Mouse (Mus musculus) heart, embryonic 13.5 days (tissue): ENCODE results near the gene Zfp111. TPM values are rescaled to one million over a fixed set of nuclear protein-coding genes. Genes with fewer than 3 reads are reported as not detected.

ENCODE experiments used
- ATAC-seq: fragments of 200-750 bp; cut with Nextera tagmentation; 2 replicates; pipeline ENCODE4 v1.8.0; 2017; ENCODE audit warnings: moderate TSS enrichment; ENCODE audit not compliant: insufficient number of reproducible peaks, low FRiP score, low TSS enrichment; ENCODE audit errors: extremely low read depth
- H3K27ac ChIP-seq: fragments of 300-500 bp; sonication (generic); replicated peaks from 2 replicates; pipeline ENCODE4 v1.5.1; 2015; ENCODE audit warnings: moderate library complexity, mild to moderate bottlenecking, inconsistent platforms
- H3K27me3 ChIP-seq: fragments of 300-500 bp; sonication (generic); replicated peaks from 2 replicates; pipeline ENCODE4 v1.6.1; 2015; ENCODE audit warnings: mild to moderate bottlenecking, inconsistent platforms
- H3K36me3 ChIP-seq: fragments of 300-500 bp; sonication (generic); 2 replicates; pipeline ENCODE4 v1.6.1; 2015; ENCODE audit warnings: mild to moderate bottlenecking, inconsistent platforms
- H3K4me1 ChIP-seq: fragments of 300-500 bp; sonication (generic); 2 replicates; pipeline ENCODE4 v1.6.1; 2015; ENCODE audit warnings: inconsistent platforms
- H3K4me2 ChIP-seq: fragments of 300-500 bp; sonication (generic); 2 replicates; pipeline ENCODE4 v1.6.1; 2015; ENCODE audit warnings: inconsistent platforms, mild to moderate bottlenecking, moderate library complexity
- H3K4me3 ChIP-seq: fragments of 300-500 bp; sonication (generic); 2 replicates; pipeline ENCODE4 v1.5.1; 2015; ENCODE audit warnings: moderate library complexity, mild to moderate bottlenecking, inconsistent platforms
- H3K9ac ChIP-seq: fragments of 300-500 bp; sonication (generic); 2 replicates; pipeline ENCODE4 v1.6.1; 2015; ENCODE audit warnings: inconsistent platforms, mild to moderate bottlenecking, moderate library complexity
- H3K9me3 ChIP-seq: fragments of 300-500 bp; sonication (generic); 2 replicates; pipeline ENCODE4 v1.6.1; 2016; ENCODE audit warnings: inconsistent platforms
- WGBS: fragments of 180-500 bp; shearing (Covaris S2); methylation state at CpG from one replicate; pipeline ENCODE4 v1.1.7; 2015; ENCODE audit warnings: mixed read lengths; 5-methylcytosine and 5-hydroxymethylcytosine counted together
- polyA plus RNA-seq: library from polyadenylated mRNA; unstranded; fragments of >200 nt; fragmentation: Nextera tagmentation; extraction: Ambion mirVana; gene quantifications from 2 replicates; pipeline ENCODE4 v1.2.1, GENCODE M21; 2015

Gene Zfp111
- polyA plus RNA-seq, 1 experiment from 2014 or later: 6.8 TPM

GRCm38 (mm10) chr7:24196961-24197360 lies 14.3 kb downstream of the Zfp111 start:
- Histone ChIP-seq H3K36me3 (peaks cover 86% of the 10 kb centered on the region), H3K9ac (no peak overlapping the region), H3K4me1 (no peaks in the 10 kb centered on the region), H3K9me3 (peaks cover 21% of the 10 kb centered on the region), H3K4me2 (no peak overlapping the region), H3K27me3 (no peaks in the 10 kb centered on the region), H3K27ac (no peak overlapping the region), H3K4me3 (no peak overlapping the region)
- ATAC-seq: no peak
- WGBS: 85% methylated on average over 4 of the region's 4 CpGs

GRCm38 (mm10) chr7:24193157-24193556 lies 18.1 kb downstream of the Zfp111 start:
- Histone ChIP-seq H3K27me3 (no peaks in the 10 kb centered on the region), H3K4me3 (no peak overlapping the region), H3K27ac (no peak overlapping the region), H3K9me3 (peaks cover 6% of the 10 kb centered on the region), H3K4me2 (no peak overlapping the region), H3K9ac (no peak overlapping the region), H3K36me3 (peaks cover 48% of the 10 kb centered on the region), H3K4me1 (no peaks in the 10 kb centered on the region)
- ATAC-seq: no peak
- 76% methylated on average over 3 of the region's 3 CpGs for WGBS

DNA sequence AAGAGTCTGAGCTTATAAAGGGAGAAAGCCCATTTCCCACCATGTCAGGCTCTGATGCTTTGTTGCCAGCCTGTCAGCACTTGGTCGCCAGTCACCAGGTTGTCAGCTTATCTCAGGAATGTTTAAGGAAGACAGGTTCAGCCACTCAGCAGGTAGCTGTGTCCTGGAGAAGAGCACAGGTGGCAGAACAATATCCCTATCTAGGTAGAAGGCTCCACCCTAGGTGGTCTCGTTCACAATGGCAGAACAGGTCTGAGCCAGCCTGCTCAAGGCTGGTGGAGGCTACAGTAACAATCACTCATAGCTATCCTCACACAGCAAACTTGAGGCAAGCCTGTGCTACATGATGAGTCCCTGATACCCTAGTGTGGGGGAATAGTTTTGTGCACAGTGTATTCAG lies 19.9 kb downstream of the Zfp111 start:
- H3K27ac ChIP-seq: no peak overlapping the region
- no peaks in the 10 kb centered on the region for H3K27me3 ChIP-seq
- no peak overlapping the region for H3K4me2 ChIP-seq
- H3K9ac ChIP-seq: no peak overlapping the region
- peaks cover 32% of the 10 kb centered on the region for H3K36me3 ChIP-seq
- peaks cover 3% of the 10 kb centered on the region; the same call in 1 of the 2 replicates for H3K9me3 ChIP-seq
- H3K4me1 ChIP-seq: no peaks in the 10 kb centered on the region
- no peak for ATAC-seq
- no peak overlapping the region for H3K4me3 ChIP-seq
- WGBS: 68% methylated on average over 2 of the region's 2 CpGs

- ATAC-seq: no peak
- no peak overlapping the region for H3K27ac ChIP-seq
- H3K4me3 ChIP-seq: no peak overlapping the region
- H3K4me1 ChIP-seq: no peaks in the 10 kb centered on the region
- H3K9ac ChIP-seq: no peak overlapping the region
- peaks cover 3% of the 10 kb centered on the region; the same call in 1 of the 2 replicates for H3K9me3 ChIP-seq
- WGBS: 28% methylated on average over 5 of the region's 5 CpGs
- H3K27me3 ChIP-seq: no peaks in the 10 kb centered on the region
- peaks cover 22% of the 10 kb centered on the region for H3K36me3 ChIP-seq
- H3K4me2 ChIP-seq: no peak overlapping the region
Measured at GRCm38 (mm10) chr7:24189571-24189944, 21.7 kb downstream of the Zfp111 start.

- no peak overlapping the region for H3K27ac ChIP-seq
- no peak overlapping the region for H3K4me3 ChIP-seq
- no peak overlapping the region for H3K9ac ChIP-seq
- H3K27me3 ChIP-seq: no peaks in the 10 kb centered on the region
- ATAC-seq: no peak
- no peaks in the 10 kb centered on the region for H3K4me1 ChIP-seq
- WGBS: 68% methylated on average over 4 of the region's 4 CpGs
- H3K9me3 ChIP-seq: peaks cover 3% of the 10 kb centered on the region; the same call in 1 of the 2 replicates
- H3K36me3 ChIP-seq: peaks cover 17% of the 10 kb centered on the region
- H3K4me2 ChIP-seq: no peak overlapping the region
Measured at GRCm38 (mm10) chr7:24188901-24189570, 22.2 kb downstream of the Zfp111 start.

- 63% methylated on average over 1 of the region's 1 CpGs for WGBS
Measured at GRCm38 (mm10) chr7:24187611-24188010, 23.6 kb downstream of the Zfp111 start.

DNA sequence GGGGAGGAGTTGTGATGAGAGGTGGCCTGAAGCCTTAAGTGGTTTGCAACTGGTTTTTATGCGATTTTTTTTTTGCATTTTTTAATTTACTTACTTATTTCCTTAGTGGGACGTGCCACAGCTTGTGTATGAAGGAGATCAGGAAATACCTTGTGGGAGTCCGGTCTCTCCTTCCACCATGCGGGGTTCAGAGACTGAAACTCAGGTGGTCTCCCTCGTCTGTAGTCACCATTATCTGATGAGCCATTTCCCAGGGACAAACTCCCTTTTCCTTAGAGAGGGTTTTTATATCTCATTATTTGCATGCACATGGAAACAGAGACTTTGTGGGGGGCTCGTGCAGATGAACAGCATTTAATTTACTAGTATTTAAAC lies 35.9 kb downstream of the Zfp111 start:
- H3K4me1 ChIP-seq: peaks cover 14% of the 10 kb centered on the region; the same call in 1 of the 2 replicates
- ATAC-seq: no peak

More at GRCm38 (mm10) chr7:24187611-24188010, 23.6 kb downstream of the Zfp111 start:
- no peak overlapping the region for H3K4me3 ChIP-seq
- H3K9me3 ChIP-seq: no peaks in the 10 kb centered on the region
- no peak for ATAC-seq
- no peak overlapping the region for H3K4me2 ChIP-seq
- peaks cover 3% of the 10 kb centered on the region; the same call in 1 of the 2 replicates for H3K36me3 ChIP-seq
- no peaks in the 10 kb centered on the region for H3K27me3 ChIP-seq
- no peak overlapping the region for H3K9ac ChIP-seq
- no peak overlapping the region for H3K27ac ChIP-seq
- no peaks in the 10 kb centered on the region for H3K4me1 ChIP-seq

DNA sequence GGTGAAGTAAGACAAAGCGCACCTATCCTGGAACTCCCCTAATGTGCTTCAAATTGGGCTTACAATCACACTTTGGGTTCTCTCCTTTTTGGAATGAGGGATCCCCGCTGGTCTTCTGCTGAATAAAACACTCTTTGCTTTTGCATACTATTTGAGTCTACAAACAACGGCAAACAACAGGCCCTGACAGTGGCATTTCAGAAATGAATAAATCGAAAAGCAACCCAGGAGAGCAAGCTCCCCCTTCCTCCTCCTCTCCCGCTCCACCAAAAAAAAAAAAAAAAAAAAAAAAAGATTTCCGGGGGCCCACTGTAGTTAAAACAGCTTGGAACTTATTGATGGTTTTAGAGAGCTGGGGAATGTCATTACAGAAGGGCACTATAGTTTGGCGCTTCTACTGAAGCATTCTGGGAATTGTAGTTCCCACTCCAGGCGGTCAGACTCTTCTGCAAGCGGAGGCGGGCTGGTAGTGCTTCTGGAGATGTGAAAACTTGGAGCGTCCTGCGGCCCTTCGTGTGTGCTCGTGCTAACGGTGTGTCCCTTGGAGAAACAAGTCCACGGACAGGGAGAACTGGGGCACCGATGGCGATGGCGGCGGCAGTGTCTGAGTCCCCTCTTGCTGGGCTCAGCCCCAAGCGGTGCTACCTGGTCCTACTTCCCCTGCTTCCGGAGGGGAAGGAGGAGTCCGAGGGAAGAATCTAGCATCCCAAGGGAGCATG lies 36.5 kb downstream of the Zfp111 start, which contains the start of gene Zfp114:
Gene Zfp114, plus strand, starts transcription at position 443 of the 719 bp plus-strand sequence.
- Histone ChIP-seq H3K4me3 (peak within 1 kb of the TSS; percentile 73), H3K27me3 (no peaks in the 10 kb centered on the region), H3K36me3 (no peaks in the 10 kb centered on the region), H3K4me2 (peak within 1 kb of the TSS; percentile 71), H3K9me3 (no peaks in the 10 kb centered on the region), H3K9ac (peak within 1 kb of the TSS; percentile 80), H3K27ac (peak within 1 kb of the TSS; percentile 48; the same call in 1 of the 2 replicates), H3K4me1 (peaks cover 14% of the 10 kb centered on the region; the same call in 1 of the 2 replicates)
- WGBS: 13% methylated on average over 23 of the region's 23 CpGs
- no peak; the same call in 1 of the 2 replicates for ATAC-seq

More for the DNA sequence above, 35.9 kb downstream of the Zfp111 start:
- 46% methylated on average over 6 of the region's 6 CpGs for WGBS
- Histone ChIP-seq H3K9ac (peak overlapping the region; percentile 80), H3K27me3 (no peaks in the 10 kb centered on the region), H3K4me2 (peak overlapping the region; percentile 71), H3K27ac (no peak overlapping the region), H3K4me3 (peak overlapping the region; percentile 73), H3K36me3 (no peaks in the 10 kb centered on the region), H3K9me3 (no peaks in the 10 kb centered on the region)

DNA sequence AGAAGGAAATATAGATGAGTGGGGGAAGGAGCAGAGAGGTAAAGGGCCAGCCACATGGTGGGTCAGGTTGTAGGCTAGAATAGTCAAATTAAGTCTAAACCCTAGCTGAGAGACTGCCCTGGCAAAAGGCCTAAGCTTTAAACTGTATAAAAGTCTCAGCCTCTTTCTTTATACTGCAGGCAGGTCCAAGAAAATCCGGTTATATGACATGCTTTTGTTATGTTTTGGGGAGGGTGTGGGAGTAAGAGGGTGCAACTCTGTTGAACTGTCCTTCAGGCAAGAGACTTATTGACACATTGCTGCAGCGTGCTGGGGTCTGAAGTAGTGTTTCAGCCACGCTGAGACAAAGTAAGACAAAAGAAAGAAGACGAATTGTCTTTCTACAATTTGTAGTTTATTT lies 39.1 kb downstream of the Zfp111 start:
- H3K4me1 ChIP-seq: peaks cover 4% of the 10 kb centered on the region; the same call in 1 of the 2 replicates
- no peaks in the 10 kb centered on the region for H3K9me3 ChIP-seq
- no peak overlapping the region for H3K4me3 ChIP-seq
- no peak for ATAC-seq
- H3K4me2 ChIP-seq: no peak overlapping the region
- WGBS: 60% methylated on average over 4 of the region's 4 CpGs
- no peaks in the 10 kb centered on the region for H3K27me3 ChIP-seq
- no peak overlapping the region for H3K9ac ChIP-seq
- H3K36me3 ChIP-seq: no peaks in the 10 kb centered on the region
- no peak overlapping the region for H3K27ac ChIP-seq

DNA sequence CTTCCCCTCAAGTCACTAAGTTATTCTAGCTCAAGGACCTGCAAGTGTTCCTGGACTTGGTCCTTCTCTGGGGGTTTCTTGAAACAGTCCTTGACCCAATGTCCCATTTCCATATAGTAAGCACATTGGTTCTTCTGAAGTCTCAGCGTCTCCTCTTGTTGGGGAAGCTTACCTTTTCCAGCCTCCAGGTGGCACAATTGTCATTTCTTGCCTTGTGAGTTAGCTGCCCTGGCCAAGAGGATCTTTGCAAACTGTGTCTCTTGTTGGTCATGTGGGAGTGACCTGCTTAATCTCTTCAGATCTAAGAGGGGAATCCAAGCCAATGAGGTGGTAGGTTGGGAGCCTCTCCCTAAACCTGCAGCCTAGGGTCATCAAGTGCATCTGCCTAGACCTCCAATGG lies 58.0 kb downstream of the Zfp111 start:
- no peak overlapping the region for H3K4me3 ChIP-seq
- no peak overlapping the region for H3K27ac ChIP-seq
- no peaks in the 10 kb centered on the region for H3K36me3 ChIP-seq
- H3K27me3 ChIP-seq: no peaks in the 10 kb centered on the region
- H3K4me2 ChIP-seq: no peak overlapping the region
- H3K9ac ChIP-seq: no peak overlapping the region
- no peaks in the 10 kb centered on the region for H3K4me1 ChIP-seq
- H3K9me3 ChIP-seq: peaks cover 4% of the 10 kb centered on the region
- 6% methylated on average over 1 of the region's 1 CpGs for WGBS
- ATAC-seq: no peak
